Mouse (Mus musculus) erythroblast, embryonic 14.5 days (primary cell): ENCODE measurements around the gene Igsf8.

ENCODE experiments used
- GATA1 ChIP-seq: IDR thresholded peaks from 2 replicates; pipeline ENCODE4 v1.6.1; 2012; ENCODE audit warnings: low read length, inconsistent platforms, mixed read lengths
- TAL1 ChIP-seq: IDR thresholded peaks from 3 replicates; pipeline ENCODE4 v1.6.1; 2012; ENCODE audit warnings: low read length, inconsistent platforms, mixed read lengths

GRCm38 (mm10) chr1:172313613-172314411 is 52.4 kb downstream of the Igsf8 start:
- TF ChIP-seq TAL1 = no peak
- no peak for TF ChIP-seq GATA1
